Mouse (Mus musculus) heart, embryonic 13.5 days (tissue): ENCODE results near the gene Mpv17l. TPM values are rescaled to one million over a fixed set of nuclear protein-coding genes. Genes with fewer than 3 reads are reported as not detected.
"Not testable (repeated sequence)": the region's sequence is repeated elsewhere in the genome, so short reads cannot be mapped to it uniquely, and the experiment has no call there.

ENCODE experiments used
- ATAC-seq: fragments of 200-750 bp; cut with Nextera tagmentation; 2 replicates; pipeline ENCODE4 v1.8.0; 2017; ENCODE audit warnings: moderate TSS enrichment; ENCODE audit not compliant: insufficient number of reproducible peaks, low FRiP score, low TSS enrichment; ENCODE audit errors: extremely low read depth
- H3K27ac ChIP-seq: fragments of 300-500 bp; sonication (generic); replicated peaks from 2 replicates; pipeline ENCODE4 v1.5.1; 2015; ENCODE audit warnings: moderate library complexity, mild to moderate bottlenecking, inconsistent platforms
- H3K27me3 ChIP-seq: fragments of 300-500 bp; sonication (generic); replicated peaks from 2 replicates; pipeline ENCODE4 v1.6.1; 2015; ENCODE audit warnings: mild to moderate bottlenecking, inconsistent platforms
- H3K36me3 ChIP-seq: fragments of 300-500 bp; sonication (generic); 2 replicates; pipeline ENCODE4 v1.6.1; 2015; ENCODE audit warnings: mild to moderate bottlenecking, inconsistent platforms
- H3K4me1 ChIP-seq: fragments of 300-500 bp; sonication (generic); 2 replicates; pipeline ENCODE4 v1.6.1; 2015; ENCODE audit warnings: inconsistent platforms
- H3K4me2 ChIP-seq: fragments of 300-500 bp; sonication (generic); 2 replicates; pipeline ENCODE4 v1.6.1; 2015; ENCODE audit warnings: inconsistent platforms, mild to moderate bottlenecking, moderate library complexity
- H3K4me3 ChIP-seq: fragments of 300-500 bp; sonication (generic); 2 replicates; pipeline ENCODE4 v1.5.1; 2015; ENCODE audit warnings: moderate library complexity, mild to moderate bottlenecking, inconsistent platforms
- H3K9ac ChIP-seq: fragments of 300-500 bp; sonication (generic); 2 replicates; pipeline ENCODE4 v1.6.1; 2015; ENCODE audit warnings: inconsistent platforms, mild to moderate bottlenecking, moderate library complexity
- H3K9me3 ChIP-seq: fragments of 300-500 bp; sonication (generic); 2 replicates; pipeline ENCODE4 v1.6.1; 2016; ENCODE audit warnings: inconsistent platforms
- WGBS: fragments of 180-500 bp; shearing (Covaris S2); methylation state at CpG from one replicate; pipeline ENCODE4 v1.1.7; 2015; ENCODE audit warnings: mixed read lengths; 5-methylcytosine and 5-hydroxymethylcytosine counted together
- polyA plus RNA-seq: library from polyadenylated mRNA; unstranded; fragments of >200 nt; fragmentation: Nextera tagmentation; extraction: Ambion mirVana; gene quantifications from 2 replicates; pipeline ENCODE4 v1.2.1, GENCODE M21; 2015

Mpv17l gene
- polyA plus RNA-seq, 1 experiment from 2014 or later = 2.7 TPM

DNA sequence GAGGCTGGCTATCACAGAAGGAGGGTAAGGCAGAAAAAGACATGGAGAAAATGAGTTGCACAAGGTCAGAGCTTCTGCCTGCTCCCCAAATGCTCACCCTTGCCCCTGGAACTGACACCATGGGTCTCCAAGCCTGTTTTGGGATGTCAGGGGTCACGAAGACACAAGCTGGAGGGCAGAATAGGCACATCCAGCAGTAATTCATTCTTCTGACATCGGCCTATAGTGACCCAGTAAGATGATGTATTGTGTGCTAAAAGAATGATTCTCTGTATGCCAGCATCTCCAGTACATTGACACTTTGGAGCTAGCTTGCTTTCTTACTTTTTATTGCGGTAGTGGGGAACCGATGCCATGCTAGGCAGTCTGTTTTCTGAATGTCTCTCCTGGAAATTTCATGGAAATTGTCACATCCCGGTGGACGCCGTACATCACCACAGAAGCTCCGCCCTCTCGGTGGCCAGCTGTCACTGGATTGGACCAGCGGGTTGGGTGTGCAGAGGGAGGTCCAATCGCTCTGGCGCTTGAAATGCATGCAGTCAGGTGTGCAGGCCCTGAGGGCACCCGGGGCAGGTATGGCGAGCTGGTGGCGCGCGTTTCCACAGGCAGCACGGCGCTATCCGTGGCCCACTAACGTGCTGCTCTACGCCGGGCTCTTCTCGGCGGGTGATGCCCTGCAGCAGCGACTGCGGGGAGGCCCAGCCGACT, 37.3 kb downstream of the Mpv17l start:
- WGBS = 5% methylated on average over 28 of the region's 28 CpGs
- Histone ChIP-seq H3K4me2 (peak overlapping the region; percentile 99), H3K9me3 (no peaks in the 10 kb centered on the region), H3K9ac (peak overlapping the region; percentile 79), H3K27ac (no peak overlapping the region), H3K4me1 (peaks cover 12% of the 10 kb centered on the region), H3K4me3 (peak overlapping the region; percentile 72), H3K36me3 (no peaks in the 10 kb centered on the region), H3K27me3 (peaks cover 23% of the 10 kb centered on the region)
- no peak for ATAC-seq

DNA sequence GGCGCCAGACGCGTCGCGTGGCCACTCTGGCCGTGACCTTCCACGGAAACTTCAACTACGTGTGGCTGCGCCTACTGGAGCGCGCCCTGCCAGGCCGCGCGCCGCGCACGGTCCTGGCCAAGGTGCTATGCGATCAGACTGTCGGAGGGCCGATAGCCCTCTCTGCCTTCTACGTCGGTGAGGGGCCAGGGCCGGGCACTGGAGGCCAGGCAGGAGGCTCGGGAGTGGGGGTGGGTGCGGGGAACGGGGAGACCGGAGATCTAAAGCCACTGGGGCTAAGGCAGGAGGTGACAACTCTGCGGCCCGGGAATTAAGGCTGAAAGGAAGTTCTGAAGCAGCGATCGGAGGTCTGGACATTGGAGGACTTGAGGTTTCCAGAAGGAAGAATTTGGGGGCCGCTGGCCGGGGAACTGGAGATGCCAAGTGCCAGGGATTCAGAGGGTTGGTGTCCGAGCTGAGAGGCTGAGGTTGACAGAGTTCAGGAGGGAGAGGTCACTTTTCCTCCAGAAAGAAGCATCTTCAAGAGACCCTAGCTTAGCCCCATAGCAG, 38.0 kb downstream of the Mpv17l start:
- Histone ChIP-seq H3K4me1 (peaks cover 12% of the 10 kb centered on the region), H3K9me3 (no peaks in the 10 kb centered on the region), H3K27me3 (peaks cover 23% of the 10 kb centered on the region), H3K4me2 (peak overlapping the region; percentile 99), H3K36me3 (no peaks in the 10 kb centered on the region), H3K27ac (no peak overlapping the region), H3K9ac (peak overlapping the region; percentile 79), H3K4me3 (peak overlapping the region; percentile 72)
- no peak for ATAC-seq
- WGBS = 2% methylated on average over 34 of the region's 34 CpGs

DNA sequence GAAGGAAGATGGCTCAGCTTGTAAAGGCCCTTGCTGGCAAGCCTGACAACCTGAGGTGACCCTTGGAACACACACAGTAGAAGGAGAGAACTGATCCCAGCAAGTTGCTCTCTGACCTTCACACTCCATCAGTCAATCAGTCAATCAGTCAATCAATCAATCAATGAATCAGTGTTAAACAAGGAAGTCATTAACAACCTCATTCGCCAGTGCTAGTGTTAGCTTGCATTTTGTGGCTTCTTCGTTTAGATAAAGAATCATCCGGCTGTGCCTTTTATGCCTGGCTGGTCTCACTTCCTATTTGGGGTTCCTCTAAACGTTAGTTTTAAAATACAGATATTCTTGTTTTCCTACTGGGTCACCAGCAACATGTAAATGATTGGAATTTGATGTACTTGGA, 41.2 kb downstream of the Mpv17l start:
- 47% methylated on average over 4 of the region's 4 CpGs for WGBS
- Histone ChIP-seq H3K4me3 (no peak overlapping the region), H3K27me3 (peaks cover 23% of the 10 kb centered on the region), H3K36me3 (no peaks in the 10 kb centered on the region), H3K9ac (no peak overlapping the region), H3K4me1 (peaks cover 12% of the 10 kb centered on the region), H3K4me2 (no peak overlapping the region), H3K27ac (no peak overlapping the region), H3K9me3 (no peaks in the 10 kb centered on the region)
- no peak for ATAC-seq

DNA sequence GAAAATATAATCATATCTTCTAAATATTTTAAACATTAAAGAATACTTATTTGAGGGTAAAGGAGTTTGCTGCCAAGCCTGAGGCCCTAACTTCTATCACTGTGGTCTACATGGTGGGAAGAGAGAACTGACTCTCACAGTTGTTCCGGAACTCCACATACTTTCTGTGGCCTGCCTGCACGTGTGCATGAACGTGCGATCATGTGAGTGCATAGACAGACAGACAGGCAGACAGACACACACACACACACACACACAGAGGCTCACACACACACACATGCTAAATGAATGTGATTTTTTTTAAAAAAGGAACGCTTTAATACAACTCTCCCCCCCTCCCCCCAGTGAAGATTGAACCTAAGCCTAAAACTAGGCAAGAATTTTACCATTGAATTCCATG, 41.8 kb downstream of the Mpv17l start:
- Histone ChIP-seq H3K36me3 (no peaks in the 10 kb centered on the region), H3K4me1 (peaks cover 12% of the 10 kb centered on the region), H3K9ac (no peak overlapping the region), H3K27ac (no peak overlapping the region), H3K27me3 (peaks cover 23% of the 10 kb centered on the region), H3K9me3 (no peaks in the 10 kb centered on the region), H3K4me2 (no peak overlapping the region), H3K4me3 (no peak overlapping the region)
- no peak for ATAC-seq
- 67% methylated on average over 5 of the region's 5 CpGs for WGBS

DNA sequence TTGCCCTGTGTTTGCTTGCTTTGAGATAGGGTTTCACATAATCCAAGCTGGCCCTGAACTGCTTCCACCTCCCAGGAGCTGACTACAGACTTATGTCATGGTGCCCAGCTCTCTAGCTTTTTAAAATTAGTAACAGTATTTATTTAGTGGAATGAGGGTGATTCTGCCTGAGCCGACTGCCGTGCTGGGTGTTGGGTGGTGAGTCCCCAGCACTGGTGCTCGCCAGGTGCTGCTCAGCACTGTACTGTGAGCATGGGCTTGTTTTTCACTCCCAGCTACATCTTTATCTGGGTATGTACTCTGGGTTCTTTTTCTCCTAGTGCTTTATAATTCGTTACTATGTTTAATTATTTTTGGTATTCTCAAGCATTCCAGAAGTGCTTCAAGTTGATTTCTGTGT, 42.2 kb downstream of the Mpv17l start:
- Histone ChIP-seq H3K36me3 (no peaks in the 10 kb centered on the region), H3K4me3 (no peak overlapping the region), H3K4me1 (peaks cover 12% of the 10 kb centered on the region), H3K9ac (no peak overlapping the region), H3K27ac (no peak overlapping the region), H3K9me3 (no peaks in the 10 kb centered on the region), H3K27me3 (peaks cover 23% of the 10 kb centered on the region), H3K4me2 (no peak overlapping the region)
- 56% methylated on average over 4 of the region's 4 CpGs for WGBS
- ATAC-seq = no peak

DNA sequence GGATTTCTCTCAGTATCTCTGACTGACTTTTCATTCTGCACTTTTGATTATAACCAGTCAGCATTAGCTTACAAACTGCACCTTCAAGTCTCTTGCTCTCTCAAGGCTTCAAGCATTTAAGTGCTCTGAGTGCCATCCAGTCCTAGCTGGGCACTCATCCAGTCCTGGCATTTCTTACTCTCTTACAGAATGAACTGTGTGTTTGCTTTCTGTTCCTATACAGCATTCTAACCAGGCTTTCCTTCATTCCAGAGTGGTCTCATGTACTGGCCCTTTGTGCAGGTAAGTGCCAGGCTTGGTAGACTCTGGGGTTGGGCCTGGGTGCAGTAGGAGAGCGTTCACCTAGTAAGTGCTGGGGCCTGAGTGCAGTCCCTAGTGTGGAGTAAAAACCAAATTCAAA, 43.3 kb downstream of the Mpv17l start:
- Histone ChIP-seq H3K9me3 (no peaks in the 10 kb centered on the region), H3K36me3 (no peaks in the 10 kb centered on the region), H3K4me1 (peaks cover 5% of the 10 kb centered on the region; the same call in 1 of the 2 replicates), H3K27me3 (peaks cover 13% of the 10 kb centered on the region), H3K27ac (no peak overlapping the region), H3K4me3 (no peak overlapping the region), H3K9ac (no peak overlapping the region), H3K4me2 (no peak overlapping the region)
- no peak for ATAC-seq
- 92% methylated on average over 1 of the region's 1 CpGs for WGBS

DNA sequence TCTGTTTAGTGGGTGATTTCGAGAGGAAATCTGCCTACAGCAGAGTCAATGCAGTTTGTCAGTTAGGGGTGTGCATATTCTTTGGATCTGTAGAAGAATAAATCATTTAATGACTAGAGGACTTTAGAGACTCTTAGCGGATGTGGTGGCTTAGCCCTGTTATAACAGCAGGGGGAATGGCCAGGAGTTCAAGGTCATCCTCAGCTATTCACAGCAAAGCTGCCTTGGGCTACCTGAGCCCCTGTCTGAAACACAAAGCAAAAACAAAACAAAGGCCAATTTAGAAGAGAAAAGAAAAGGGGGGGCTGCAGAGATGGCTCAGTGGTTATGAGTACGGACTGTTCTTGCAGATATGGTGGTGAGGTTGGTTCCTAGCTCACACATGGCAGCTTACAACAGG, 48.3 kb downstream of the Mpv17l start:
- H3K4me2 ChIP-seq = no peak overlapping the region
- H3K4me1 ChIP-seq = no peaks in the 10 kb centered on the region
- H3K36me3 ChIP-seq = no peaks in the 10 kb centered on the region
- H3K27ac ChIP-seq = no peak overlapping the region
- WGBS = 67% methylated on average over 3 of the region's 3 CpGs
- H3K9me3 ChIP-seq = no peaks in the 10 kb centered on the region
- H3K9ac ChIP-seq = no peak overlapping the region
- no peak overlapping the region for H3K4me3 ChIP-seq
- H3K27me3 ChIP-seq = no peaks in the 10 kb centered on the region
- no peak for ATAC-seq

DNA sequence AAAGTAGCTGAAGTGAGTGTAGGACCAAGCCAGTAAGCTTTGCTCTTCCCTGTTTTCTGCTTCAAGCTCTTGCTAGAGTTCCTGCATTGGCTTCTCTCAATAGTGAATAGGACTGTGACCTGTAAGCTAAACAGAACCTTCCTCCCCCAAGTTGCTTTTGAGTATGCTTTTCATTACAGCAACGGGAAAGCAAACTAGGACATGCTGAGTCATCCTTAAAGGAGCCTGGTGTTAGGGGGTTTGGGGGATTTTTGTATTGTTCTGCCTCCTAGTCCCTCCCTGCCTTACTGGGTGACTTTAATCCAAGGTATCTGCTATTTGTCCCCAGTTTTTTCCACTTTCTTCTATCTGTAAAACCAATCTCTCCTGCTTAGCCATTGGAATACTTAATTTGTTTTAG, 59.1 kb downstream of the Mpv17l start:
- Histone ChIP-seq H3K4me1 (no peaks in the 10 kb centered on the region), H3K9ac (no peak overlapping the region), H3K9me3 (no peaks in the 10 kb centered on the region), H3K27ac (no peak overlapping the region), H3K27me3 (no peaks in the 10 kb centered on the region), H3K4me3 (no peak overlapping the region), H3K4me2 (no peak overlapping the region), H3K36me3 (no peaks in the 10 kb centered on the region)
- ATAC-seq = no peak
- 21% methylated on average over 1 of the region's 1 CpGs for WGBS

DNA sequence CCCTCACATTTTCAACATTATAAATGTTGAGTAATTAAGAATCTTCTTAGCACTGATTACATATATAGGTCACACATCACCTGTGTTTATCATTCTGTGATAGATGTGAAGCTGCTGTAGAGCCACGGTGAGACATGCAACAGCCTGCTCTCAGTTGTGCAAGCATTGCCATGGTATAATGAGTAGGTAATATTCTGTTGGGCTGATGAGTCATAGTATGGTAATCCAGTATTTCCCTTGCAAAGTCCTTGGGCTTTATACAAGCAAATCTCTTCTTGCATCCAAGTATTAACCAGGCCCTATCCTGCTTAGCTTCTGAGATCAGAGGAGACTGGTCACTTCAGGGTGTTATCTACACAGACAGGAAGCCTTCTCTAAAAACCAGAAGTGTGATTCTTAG, 66.1 kb downstream of the Mpv17l start:
- WGBS = 77% methylated on average over 1 of the region's 1 CpGs
- H3K9me3 ChIP-seq = no peaks in the 10 kb centered on the region
- H3K27ac ChIP-seq = no peak overlapping the region
- H3K36me3 ChIP-seq = no peaks in the 10 kb centered on the region
- no peaks in the 10 kb centered on the region for H3K4me1 ChIP-seq
- H3K9ac ChIP-seq = no peak overlapping the region
- H3K4me3 ChIP-seq = no peak overlapping the region
- ATAC-seq = no peak
- H3K4me2 ChIP-seq = no peak overlapping the region
- no peaks in the 10 kb centered on the region for H3K27me3 ChIP-seq

DNA sequence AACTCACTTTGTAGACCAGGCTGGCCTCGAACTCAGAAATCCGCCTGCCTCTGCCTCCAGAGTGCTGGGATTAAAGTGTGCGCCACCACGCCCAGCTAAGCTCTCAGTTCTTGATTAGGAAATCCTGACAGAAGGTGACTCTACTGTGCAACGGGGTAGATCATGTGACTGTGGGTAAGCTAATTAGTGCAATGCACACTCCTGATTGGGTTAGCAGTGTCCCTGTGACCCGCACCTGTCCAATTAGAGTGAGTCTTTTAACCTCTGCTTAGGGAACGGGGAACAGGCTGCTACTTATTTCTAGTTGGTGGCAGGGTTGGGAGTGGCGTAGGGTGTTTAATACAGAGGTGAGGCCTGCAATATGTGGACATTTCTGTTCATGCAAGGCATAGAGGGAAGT, 69.1 kb downstream of the Mpv17l start:
- 82% methylated on average over 8 of the region's 8 CpGs for WGBS

DNA sequence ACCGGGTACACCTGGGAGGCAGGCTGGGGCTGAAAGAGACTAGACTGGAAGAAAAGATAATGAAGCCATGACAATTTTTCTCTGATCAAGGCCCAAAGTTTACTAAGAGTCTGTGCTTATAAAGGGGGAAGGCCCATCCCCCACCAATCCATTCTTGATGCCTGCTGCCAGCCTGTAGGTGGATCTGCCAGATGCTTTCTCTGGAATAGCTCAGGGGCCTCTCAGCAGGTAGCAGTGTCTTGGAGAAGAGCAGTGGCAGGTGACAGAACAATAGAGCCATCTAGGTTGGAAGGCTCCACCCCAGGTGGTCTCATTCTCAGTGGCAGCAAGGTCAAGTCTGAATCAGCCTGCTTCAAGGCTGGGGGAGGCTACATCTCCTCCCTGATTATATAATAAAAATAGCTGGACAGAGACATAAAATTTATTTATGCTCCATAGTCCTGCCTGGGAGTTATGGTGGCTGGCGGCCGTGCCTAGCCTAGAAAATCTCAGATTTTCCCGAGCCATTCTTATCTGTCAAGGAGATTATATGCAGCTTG, 73.5 kb downstream of the Mpv17l start:
- ATAC-seq = not testable (repeated sequence)

More for the DNA sequence above, 69.1 kb downstream of the Mpv17l start:
- no peaks in the 10 kb centered on the region for H3K27me3 ChIP-seq
- no peak overlapping the region for H3K27ac ChIP-seq
- H3K36me3 ChIP-seq = no peaks in the 10 kb centered on the region
- no peak overlapping the region for H3K4me3 ChIP-seq
- no peak overlapping the region for H3K4me2 ChIP-seq
- peaks cover 6% of the 10 kb centered on the region; the same call in 1 of the 2 replicates for H3K9me3 ChIP-seq
- H3K9ac ChIP-seq = no peak overlapping the region
- no peak for ATAC-seq
- H3K4me1 ChIP-seq = no peaks in the 10 kb centered on the region

DNA sequence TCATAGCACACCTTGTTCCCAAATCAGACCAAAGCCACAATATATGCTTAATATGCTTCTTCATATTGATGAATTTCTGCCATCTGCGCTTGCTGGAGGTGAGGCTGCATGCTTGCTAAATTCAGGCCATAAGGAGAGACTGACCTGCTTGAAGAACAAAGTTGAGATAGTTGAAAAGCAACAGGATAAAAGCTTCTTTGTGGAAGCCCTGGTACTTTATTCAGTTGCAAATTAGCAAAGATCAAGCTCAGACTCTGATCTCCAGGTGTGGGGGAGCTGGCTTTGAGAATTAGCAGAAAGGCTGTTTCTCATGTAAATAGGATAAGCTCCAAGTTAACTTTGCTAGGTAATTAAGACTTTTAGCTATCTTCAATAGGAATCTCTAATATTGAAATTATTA, 74.1 kb downstream of the Mpv17l start:
- not testable (repeated sequence) for H3K36me3 ChIP-seq, H3K9me3 ChIP-seq, H3K4me1 ChIP-seq, ATAC-seq, H3K4me2 ChIP-seq, H3K27ac ChIP-seq, H3K9ac ChIP-seq, H3K27me3 ChIP-seq, H3K4me3 ChIP-seq
- 58% methylated on average over 1 of the region's 1 CpGs for WGBS

More for the DNA sequence above, 73.5 kb downstream of the Mpv17l start:
- WGBS = 78% methylated on average over 4 of the region's 4 CpGs
- H3K4me2 ChIP-seq, H3K27me3 ChIP-seq, H3K9me3 ChIP-seq, H3K4me1 ChIP-seq, H3K9ac ChIP-seq, H3K27ac ChIP-seq, H3K4me3 ChIP-seq, H3K36me3 ChIP-seq: not testable (repeated sequence)
